Mouse (Mus musculus) frontal cortex, adult (tissue): Measurements from ENCODE around the gene Ssr1.

Experiments used
- ATAC-seq: cut with Nextera tagmentation; 2 replicates; pipeline ENCODE4 v1.9.2; 2017; ENCODE audit warnings: mild to moderate bottlenecking, moderate library complexity, mixed read lengths; ENCODE audit not compliant: low TSS enrichment

Ssr1 gene

DNA sequence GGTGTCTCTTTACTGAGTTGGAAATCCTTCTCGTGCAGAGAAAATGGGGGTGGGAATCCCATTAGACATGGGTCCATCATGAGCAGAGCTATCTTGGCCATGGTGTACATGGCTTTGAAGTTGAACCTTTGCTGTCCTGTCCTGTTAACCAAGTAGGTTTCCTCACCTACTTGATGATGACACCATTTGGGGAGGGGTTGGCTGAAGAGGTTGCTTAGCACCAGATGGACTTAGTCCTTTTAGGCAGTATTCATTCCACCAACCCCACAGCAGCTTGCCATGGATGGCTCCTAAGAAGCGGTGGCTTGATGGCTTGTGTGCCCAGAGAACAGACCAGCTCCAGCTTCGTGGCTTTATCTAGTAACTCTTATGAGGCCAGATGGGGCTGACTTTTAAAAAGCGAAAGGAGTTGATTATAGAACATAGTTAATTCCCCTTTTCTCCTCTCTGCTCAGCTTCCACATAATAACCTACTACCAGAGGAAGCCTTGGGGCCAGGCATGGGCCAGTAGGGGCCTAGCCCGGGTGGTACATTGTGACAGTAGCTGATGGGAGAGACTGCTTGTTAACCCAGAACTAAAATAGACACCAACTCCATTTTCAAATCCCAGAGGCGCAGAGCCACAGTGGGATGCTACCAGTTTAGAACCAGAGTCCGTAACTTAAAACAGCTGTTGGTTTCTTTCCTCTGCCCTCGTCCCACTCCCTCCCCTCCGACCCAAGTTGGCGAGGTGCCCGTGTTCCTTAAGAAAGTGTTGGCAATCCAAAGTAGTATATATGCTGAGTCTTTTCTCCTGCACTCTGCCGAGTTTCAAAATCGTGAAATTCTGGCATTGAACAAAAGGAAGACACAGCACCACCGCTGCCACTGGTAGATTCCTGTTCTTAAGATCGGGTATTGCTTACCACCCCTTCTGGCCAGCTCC, 75.4 kb downstream of the Ssr1 start:
- 0 out of 2 replicates have a peak, but pooled peaks have one; percentile 6 for ATAC-seq
